Mouse (Mus musculus) liver, embryonic 11.5 days (tissue): ENCODE data around the gene Rps15. TPM values are rescaled to one million over a fixed set of nuclear protein-coding genes. Genes with fewer than 3 reads are reported as not detected.

Experiments used
- ATAC-seq: fragments of 200-750 bp; cut with Nextera tagmentation; replicated peaks from 2 replicates; pipeline ENCODE4 v1.8.0; 2017; ENCODE audit warnings: moderate number of reproducible peaks, mild to moderate bottlenecking, moderate TSS enrichment, moderate library complexity; ENCODE audit not compliant: low FRiP score
- DNase-seq: peaks from one replicate; pipeline ENCODE4 v3.0.0-alpha.2; 2017; ENCODE audit warnings: low spot score
- H3K27ac ChIP-seq: fragments of 300-500 bp; sonication (generic); 2 replicates; pipeline ENCODE4 v1.5.1; 2014; ENCODE audit warnings: mild to moderate bottlenecking, low read depth, low read length, control low read depth
- H3K27me3 ChIP-seq: fragments of 300-500 bp; sonication (generic); replicated peaks from 2 replicates; pipeline ENCODE4 v1.6.1; 2014; ENCODE audit warnings: low read length, mixed read lengths; ENCODE audit not compliant: control insufficient read depth, insufficient read depth
- H3K36me3 ChIP-seq: fragments of 300-500 bp; sonication (generic); 2 replicates; pipeline ENCODE4 v1.6.1; 2014; ENCODE audit warnings: mild to moderate bottlenecking, low read length, moderate library complexity, mixed read lengths; ENCODE audit not compliant: control insufficient read depth, insufficient read depth
- H3K4me1 ChIP-seq: fragments of 300-500 bp; sonication (generic); replicated peaks from 2 replicates; pipeline ENCODE4 v1.6.1; 2014; ENCODE audit warnings: low read length, mixed read lengths; ENCODE audit not compliant: control insufficient read depth, insufficient read depth
- H3K4me2 ChIP-seq: fragments of 300-500 bp; sonication (generic); 2 replicates; pipeline ENCODE4 v1.6.1; 2014; ENCODE audit warnings: mild to moderate bottlenecking, control low read depth, moderate library complexity
- H3K4me3 ChIP-seq: fragments of 300-500 bp; sonication (generic); 2 replicates; pipeline ENCODE4 v1.5.1; 2014; ENCODE audit warnings: low read depth, low read length, control low read depth
- H3K9ac ChIP-seq: fragments of 300-500 bp; sonication (generic); 2 replicates; pipeline ENCODE4 v1.6.1; 2014; ENCODE audit warnings: low read depth, low read length, control low read depth
- H3K9me3 ChIP-seq: fragments of 300-500 bp; sonication (generic); 2 replicates; pipeline ENCODE4 v1.6.1; 2016; ENCODE audit warnings: low read length, inconsistent platforms, mixed read lengths; ENCODE audit not compliant: control insufficient read depth
- WGBS: fragments of 180-500 bp; shearing (Covaris S2); extraction: QIAGEN DNeasy Blood & Tissue Kit; methylation state at CpG from one replicate; pipeline ENCODE4 v1.1.7; 2014; 5-methylcytosine and 5-hydroxymethylcytosine counted together
- polyA plus RNA-seq: library from polyadenylated mRNA; unstranded; fragments of >200 nt; fragmentation: Nextera tagmentation; extraction: Ambion mirVana; gene quantifications from 2 replicates; pipeline ENCODE4 v1.2.1, GENCODE M21; 2014

Rps15 gene
- polyA plus RNA-seq, 1 experiment from 2014 or later = 1,408 TPM

- Histone ChIP-seq H3K9me3 (no peaks in the 10 kb centered on the region), H3K27ac (peak overlapping the region; percentile 95), H3K4me2 (peak overlapping the region; percentile 99), H3K4me3 (peak overlapping the region; percentile 25; the same call in 1 of the 2 replicates), H3K9ac (peak overlapping the region; percentile 81), H3K36me3 (peaks cover 15% of the 10 kb centered on the region; the same call in 1 of the 2 replicates), H3K27me3 (peaks cover 4% of the 10 kb centered on the region), H3K4me1 (peaks cover 43% of the 10 kb centered on the region)
- DNase-seq (no peak), ATAC-seq (no peak)
- 69% methylated on average over 5 of the region's 5 CpGs for WGBS
These were observed 40.3 kb downstream of the Rps15 start for GRCm38 (mm10) chr10:80332525-80332989.

GRCm38 (mm10) chr10:80336263-80336662, 44.0 kb downstream of the Rps15 start:
- 82% methylated on average over 12 of the region's 12 CpGs for WGBS
- Histone ChIP-seq H3K27ac (peak overlapping the region; percentile 16; the same call in 1 of the 2 replicates), H3K36me3 (peaks cover 15% of the 10 kb centered on the region; the same call in 1 of the 2 replicates), H3K4me1 (peaks cover 36% of the 10 kb centered on the region), H3K27me3 (peaks cover 14% of the 10 kb centered on the region), H3K4me3 (no peak overlapping the region), H3K9me3 (no peaks in the 10 kb centered on the region), H3K9ac (no peak overlapping the region), H3K4me2 (no peak overlapping the region)
- ATAC-seq (no peak), DNase-seq (no peak)

GRCm38 (mm10) chr10:80339941-80340750, 47.9 kb downstream of the Rps15 start:
- WGBS = 20% methylated on average over 19 of the region's 19 CpGs
- peaks cover 9% of the 10 kb centered on the region; the same call in 1 of the 2 replicates for H3K36me3 ChIP-seq
- H3K4me1 ChIP-seq = peaks cover 43% of the 10 kb centered on the region
- H3K27me3 ChIP-seq = peaks cover 46% of the 10 kb centered on the region
- no peaks in the 10 kb centered on the region for H3K9me3 ChIP-seq
- H3K27ac ChIP-seq = no peak overlapping the region
- peak overlapping the region; percentile 38 for H3K4me2 ChIP-seq
- DNase-seq = peak; percentile 86
- no peak for ATAC-seq
- H3K9ac ChIP-seq = 0 out of 2 replicates have a peak overlapping the region, but pooled peaks have one; percentile 8
- H3K4me3 ChIP-seq = peak overlapping the region; percentile 14; the same call in 1 of the 2 replicates

- no peak overlapping the region for H3K27ac ChIP-seq
- WGBS = 18% methylated on average over 21 of the region's 21 CpGs
- peaks cover 54% of the 10 kb centered on the region for H3K27me3 ChIP-seq
- peaks cover 48% of the 10 kb centered on the region for H3K4me1 ChIP-seq
- peak overlapping the region; percentile 70 for H3K4me2 ChIP-seq
- H3K36me3 ChIP-seq = peaks cover 2% of the 10 kb centered on the region; the same call in 1 of the 2 replicates
- no peaks in the 10 kb centered on the region for H3K9me3 ChIP-seq
- ATAC-seq (no peak), DNase-seq (no peak)
- H3K4me3 ChIP-seq = peak overlapping the region; percentile 14; the same call in 1 of the 2 replicates
- H3K9ac ChIP-seq = no peak overlapping the region
These were observed 48.8 kb downstream of the Rps15 start for GRCm38 (mm10) chr10:80341026-80341425.

- no peak overlapping the region for H3K9ac ChIP-seq
- H3K4me2 ChIP-seq = peak overlapping the region; percentile 70
- H3K9me3 ChIP-seq = no peaks in the 10 kb centered on the region
- ATAC-seq (no peak), DNase-seq (no peak)
- H3K27ac ChIP-seq = no peak overlapping the region
- H3K4me3 ChIP-seq = peak overlapping the region; percentile 36
- H3K36me3 ChIP-seq = no peaks in the 10 kb centered on the region
- peaks cover 48% of the 10 kb centered on the region for H3K4me1 ChIP-seq
- WGBS = 6% methylated on average over 47 of the region's 47 CpGs
- H3K27me3 ChIP-seq = peaks cover 52% of the 10 kb centered on the region
These were observed 49.4 kb downstream of the Rps15 start for GRCm38 (mm10) chr10:80341491-80342304.

GRCm38 (mm10) chr10:80342305-80342748, 50.1 kb downstream of the Rps15 start:
- peaks cover 56% of the 10 kb centered on the region for H3K27me3 ChIP-seq
- H3K27ac ChIP-seq = no peak overlapping the region
- peak overlapping the region; percentile 70 for H3K4me2 ChIP-seq
- peaks cover 50% of the 10 kb centered on the region for H3K4me1 ChIP-seq
- no peak for DNase-seq
- H3K9me3 ChIP-seq = no peaks in the 10 kb centered on the region
- WGBS = 4% methylated on average over 26 of the region's 26 CpGs
- no peak overlapping the region for H3K9ac ChIP-seq
- H3K4me3 ChIP-seq = peak overlapping the region; percentile 36
- ATAC-seq = no peak
- no peaks in the 10 kb centered on the region for H3K36me3 ChIP-seq

GRCm38 (mm10) chr10:80342749-80343424, 50.6 kb downstream of the Rps15 start:
- Histone ChIP-seq H3K4me3 (peak overlapping the region; percentile 36), H3K27ac (no peak overlapping the region; the same call in 1 of the 2 replicates), H3K27me3 (peaks cover 61% of the 10 kb centered on the region), H3K9ac (peak overlapping the region; percentile 27), H3K9me3 (no peaks in the 10 kb centered on the region), H3K4me1 (peaks cover 55% of the 10 kb centered on the region), H3K4me2 (peak overlapping the region; percentile 70), H3K36me3 (no peaks in the 10 kb centered on the region)
- peak; percentile 41 for ATAC-seq
- WGBS = 2% methylated on average over 29 of the region's 33 CpGs
- DNase-seq = peak; percentile 72

GRCm38 (mm10) chr10:80343425-80343895, 51.2 kb downstream of the Rps15 start:
- H3K27ac ChIP-seq = peak overlapping the region; percentile 98

More at GRCm38 (mm10) chr10:80343425-80343895, 51.2 kb downstream of the Rps15 start:
- no peaks in the 10 kb centered on the region for H3K9me3 ChIP-seq
- peak overlapping the region; percentile 36 for H3K4me3 ChIP-seq
- no peaks in the 10 kb centered on the region for H3K36me3 ChIP-seq
- peak overlapping the region; percentile 27 for H3K9ac ChIP-seq
- H3K27me3 ChIP-seq = peaks cover 67% of the 10 kb centered on the region
- no peak for DNase-seq
- WGBS = 18% methylated on average over 13 of the region's 13 CpGs
- ATAC-seq = peak; percentile 9
- peak overlapping the region; percentile 70 for H3K4me2 ChIP-seq
- H3K4me1 ChIP-seq = peaks cover 58% of the 10 kb centered on the region
